Mouse (Mus musculus) intestine, postnatal 0 days (tissue): ENCODE data around the gene Mid1ip1. TPM values are rescaled to one million over a fixed set of nuclear protein-coding genes. Genes with fewer than 3 reads are reported as not detected.

Source experiments
- ATAC-seq: fragments of 200-750 bp; cut with Nextera tagmentation; 2 replicates; pipeline ENCODE4 v1.8.0; 2017; ENCODE audit warnings: mild to moderate bottlenecking, moderate TSS enrichment, moderate library complexity
- H3K27ac ChIP-seq: fragments of 300-500 bp; sonication (generic); 2 replicates; pipeline ENCODE4 v1.5.1; 2014; ENCODE audit warnings: mild to moderate bottlenecking, low read depth, low read length, moderate library complexity
- H3K27me3 ChIP-seq: fragments of 300-500 bp; sonication (generic); replicated peaks from 2 replicates; pipeline ENCODE4 v1.6.1; 2014; ENCODE audit warnings: low read length, mixed read lengths; ENCODE audit not compliant: control insufficient read depth, insufficient read depth
- H3K36me3 ChIP-seq: fragments of 300-500 bp; sonication (generic); 2 replicates; pipeline ENCODE4 v1.6.1; 2014; ENCODE audit warnings: mild to moderate bottlenecking, moderate library complexity; ENCODE audit not compliant: control insufficient read depth, insufficient read depth
- H3K4me1 ChIP-seq: fragments of 300-500 bp; sonication (generic); replicated peaks from 2 replicates; pipeline ENCODE4 v1.6.1; 2014; ENCODE audit warnings: antibody characterized with exemption, low read length, mixed read lengths; ENCODE audit not compliant: control insufficient read depth, insufficient read depth
- H3K4me2 ChIP-seq: fragments of 300-500 bp; sonication (generic); replicated peaks from 2 replicates; pipeline ENCODE4 v1.6.1; 2014; ENCODE audit warnings: low read depth, mild to moderate bottlenecking, moderate library complexity
- H3K4me3 ChIP-seq: fragments of 300-500 bp; sonication (generic); 2 replicates; pipeline ENCODE4 v1.5.1; 2014; ENCODE audit warnings: low read depth, low read length
- H3K9ac ChIP-seq: fragments of 300-500 bp; sonication (generic); 2 replicates; pipeline ENCODE4 v1.6.1; 2014; ENCODE audit warnings: mild to moderate bottlenecking, low read depth, low read length
- H3K9me3 ChIP-seq: fragments of 300-500 bp; sonication (generic); 2 replicates; pipeline ENCODE4 v1.6.1; 2016; ENCODE audit warnings: mixed run types; ENCODE audit not compliant: control insufficient read depth
- CTCF ChIP-seq: sonication (generic); IDR thresholded peaks from 2 replicates; pipeline ENCODE4 v1.5.1; 2016; ENCODE audit warnings: low read depth, mild to moderate bottlenecking, control low read depth, antibody characterized with exemption, moderate library complexity
- WGBS: fragments of 180-500 bp; shearing (Covaris S2); extraction: QIAGEN DNeasy Blood & Tissue Kit; methylation state at CpG from one replicate; pipeline ENCODE4 v1.1.7; 2014; 5-methylcytosine and 5-hydroxymethylcytosine counted together
- polyA plus RNA-seq: library from polyadenylated mRNA; unstranded; fragments of >200 nt; fragmentation: Nextera tagmentation; extraction: Ambion mirVana; gene quantifications from 2 replicates; pipeline ENCODE4 v1.2.1, GENCODE M21; 2015

The Mid1ip1 gene
- polyA plus RNA-seq, 1 experiment from 2014 or later, result 32.6 TPM

DNA sequence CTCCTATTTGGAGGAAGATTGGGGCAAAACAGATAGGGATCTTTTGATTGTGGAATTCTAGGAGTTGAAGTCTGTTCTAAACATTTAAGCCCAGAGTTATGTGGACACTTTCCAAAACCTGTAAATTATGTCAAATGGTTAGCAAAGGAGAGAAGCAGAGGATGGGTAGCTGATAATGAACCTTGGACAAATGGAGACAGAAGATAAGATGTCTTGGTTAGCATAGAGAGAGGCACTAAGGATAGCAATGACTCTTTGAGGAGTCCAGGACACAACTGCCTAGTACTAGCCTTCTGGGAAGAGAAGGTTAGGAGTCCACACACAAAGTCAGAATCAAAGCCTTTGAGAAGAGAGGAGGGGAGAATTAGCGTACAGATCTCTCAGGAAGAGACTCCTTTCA is 20.1 kb downstream of the Mid1ip1 start:
- no peaks in the 10 kb centered on the region for H3K27me3 ChIP-seq
- H3K4me3 ChIP-seq, result no peak overlapping the region
- H3K4me2 ChIP-seq, result no peak overlapping the region
- no peaks in the 10 kb centered on the region for H3K36me3 ChIP-seq
- no peak overlapping the region for H3K9ac ChIP-seq
- no peaks in the 10 kb centered on the region for H3K9me3 ChIP-seq
- H3K4me1 ChIP-seq, result no peaks in the 10 kb centered on the region
- WGBS, result 79% methylated on average over 1 of the region's 1 CpGs
- ATAC-seq, result no peak
- TF ChIP-seq CTCF, result no peak
- no peak overlapping the region for H3K27ac ChIP-seq

DNA sequence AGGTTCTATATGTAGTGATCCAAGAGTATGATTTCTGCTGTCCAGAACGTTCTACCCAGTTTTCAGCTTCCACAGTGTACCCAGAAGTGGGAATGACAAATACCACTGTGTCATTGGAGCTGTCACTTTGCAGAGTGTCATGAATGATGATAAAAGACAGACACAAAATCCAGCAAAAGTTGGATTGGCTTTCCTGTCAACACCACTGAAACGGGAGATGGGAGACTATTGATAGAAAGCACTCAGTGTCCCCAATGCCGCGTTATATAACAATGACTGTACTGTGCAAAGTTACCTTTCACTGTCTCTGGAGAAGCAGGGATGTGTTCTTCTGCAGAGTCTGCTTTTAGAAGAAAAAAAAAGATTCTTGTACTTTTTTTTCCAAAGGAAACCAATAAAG is 44.1 kb downstream of the Mid1ip1 start:
- H3K27ac ChIP-seq, result no peak overlapping the region
- H3K4me2 ChIP-seq, result no peak overlapping the region
- no peak overlapping the region for H3K4me3 ChIP-seq
- no peaks in the 10 kb centered on the region for H3K9me3 ChIP-seq
- no peak for ATAC-seq
- no peak for TF ChIP-seq CTCF
- H3K36me3 ChIP-seq, result no peaks in the 10 kb centered on the region
- H3K4me1 ChIP-seq, result no peaks in the 10 kb centered on the region
- H3K27me3 ChIP-seq, result no peaks in the 10 kb centered on the region
- H3K9ac ChIP-seq, result no peak overlapping the region
- WGBS, result 81% methylated on average over 4 of the region's 4 CpGs

DNA sequence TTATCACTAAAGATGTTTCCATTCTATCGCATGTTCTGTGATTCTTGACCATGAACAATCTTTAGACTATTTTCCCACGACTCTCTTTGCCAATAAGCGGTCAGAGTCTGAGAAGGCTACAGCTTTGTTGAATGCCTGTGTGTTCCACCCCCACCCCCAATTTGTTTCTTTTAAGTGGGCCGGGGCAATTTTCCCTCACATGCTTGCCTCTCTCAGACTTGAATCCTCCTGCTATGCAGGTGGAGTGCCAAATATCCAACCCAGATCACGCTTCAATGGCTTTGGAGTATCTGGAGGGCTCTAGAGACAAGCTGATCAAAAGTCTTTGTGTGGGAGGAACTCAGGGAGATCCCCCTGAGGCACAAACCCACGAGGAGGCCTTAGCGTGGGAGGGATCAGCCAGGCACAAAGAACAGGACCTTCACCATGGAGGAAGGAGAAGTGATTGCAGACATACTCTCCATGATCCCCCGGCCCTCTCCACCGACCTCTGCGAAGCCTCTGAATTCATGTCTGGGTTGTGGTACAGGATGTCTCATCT is 48.7 kb downstream of the Mid1ip1 start:
- no peak for TF ChIP-seq CTCF
- Histone ChIP-seq H3K36me3 (no peaks in the 10 kb centered on the region), H3K4me2 (no peak overlapping the region), H3K4me3 (no peak overlapping the region), H3K9me3 (no peaks in the 10 kb centered on the region), H3K9ac (no peak overlapping the region), H3K4me1 (no peaks in the 10 kb centered on the region), H3K27ac (no peak overlapping the region), H3K27me3 (no peaks in the 10 kb centered on the region)
- ATAC-seq, result no peak
- WGBS, result 78% methylated on average over 10 of the region's 10 CpGs

Other genes with a start within 250 kb of the Mid1ip1 start
- gene Tspan7, start 229.9 kb upstream of the Mid1ip1 start, polyA plus RNA-seq, result 120 and 125 TPM in 2 replicates